Mouse (Mus musculus) stomach, postnatal 0 days (tissue): Measurements from ENCODE around the gene Abhd17b.

ENCODE experiments used
- CTCF ChIP-seq: IDR thresholded peaks from 2 replicates; pipeline ENCODE4 v1.5.1; 2016; ENCODE audit warnings: antibody characterized with exemption, low read depth, mild to moderate bottlenecking, moderate library complexity
- EP300 ChIP-seq: optimal IDR thresholded peaks from 2 replicates; pipeline ENCODE3; 2016; ENCODE audit warnings: antibody characterized with exemption

DNA sequence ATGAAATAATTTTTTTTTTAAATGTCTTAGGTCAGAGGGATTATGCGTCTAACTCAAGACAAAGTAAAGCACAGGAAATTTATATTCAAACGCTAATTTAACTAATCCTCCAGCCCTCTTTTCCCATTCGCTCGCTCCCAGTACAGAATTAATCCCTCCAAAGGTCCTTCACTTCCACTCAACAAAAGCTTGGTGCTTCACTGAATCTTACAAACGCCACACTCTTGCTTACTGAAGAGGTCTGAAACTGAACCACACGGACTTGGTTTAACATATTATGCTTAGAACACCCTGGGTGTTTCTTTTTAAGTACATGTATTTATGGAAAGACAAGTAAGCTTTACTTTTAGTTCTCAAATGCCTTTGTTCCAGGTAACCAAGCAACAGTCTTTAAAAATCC lies 41.7 kb upstream of the Abhd17b start:
- TF ChIP-seq EP300 (no peak), CTCF (no peak)
